In genomic region chr2:180215951-180216350, GRCm38 (mm10) we compare ENCODE assay signal across 8 mouse cellular contexts. TPM values are rescaled to one million over a fixed set of nuclear protein-coding genes. Genes with fewer than 3 reads are reported as not detected.
DNase-seq lines count a peak whose midpoint lies in the region; ATAC-seq and TF ChIP-seq lines count a peak whose summit lies in the region.

No protein-coding gene starts in this region.

- ATAC-seq in intestine, embryonic 14.5 days (replicated peaks; ENCODE audit: low FRiP score, low TSS enrichment, low read depth) = no peak
- peak; percentile 47 for ATAC-seq in liver, postnatal 0 days
- ATAC-seq in midbrain, embryonic 16.5 days = no peak
- no peak for ATAC-seq in midbrain, embryonic 15.5 days (replicated peaks)

- H3K4me3 ChIP-seq in E14TG2a.4 (replicated peaks; ENCODE audit: low read length) = 0 out of 2 replicates have a peak overlapping the region, but pooled peaks have one; percentile 26
- H3K4me3 ChIP-seq in intestine, embryonic 14.5 days (ENCODE audit: low read depth, low read length) = no peak overlapping the region
- no peak overlapping the region for H3K4me3 ChIP-seq in liver, postnatal 0 days (ENCODE audit: low read depth, low read length)
- H3K4me3 ChIP-seq in midbrain, embryonic 16.5 days (ENCODE audit: low read depth, low read length) = no peak overlapping the region
- H3K4me3 ChIP-seq in midbrain, embryonic 15.5 days = no peak overlapping the region

- no peaks in the 10 kb centered on the region for H3K9me3 ChIP-seq in E14TG2a.4 (ENCODE audit: low read length)
- no peaks in the 10 kb centered on the region; the same call in 1 of the 2 replicates for H3K9me3 ChIP-seq in intestine, embryonic 14.5 days (ENCODE audit: control insufficient read depth, low read length)
- no peaks in the 10 kb centered on the region for H3K9me3 ChIP-seq in liver, postnatal 0 days (ENCODE audit: low read length)
- H3K9me3 ChIP-seq in midbrain, embryonic 16.5 days (replicated peaks; ENCODE audit: control insufficient read depth, low read length, poor library complexity, severe bottlenecking) = no peaks in the 10 kb centered on the region
- H3K9me3 ChIP-seq in midbrain, embryonic 15.5 days = no peaks in the 10 kb centered on the region

- no peaks in the 10 kb centered on the region for H3K27me3 ChIP-seq in E14TG2a.4 (ENCODE audit: insufficient read depth, low read length)
- no peaks in the 10 kb centered on the region for H3K27me3 ChIP-seq in intestine, embryonic 14.5 days (replicated peaks; ENCODE audit: control insufficient read depth, insufficient read depth, low read length)
- H3K27me3 ChIP-seq in liver, postnatal 0 days (ENCODE audit: insufficient read depth, low read length) = no peaks in the 10 kb centered on the region
- no peaks in the 10 kb centered on the region for H3K27me3 ChIP-seq in midbrain, embryonic 16.5 days (ENCODE audit: control insufficient read depth, insufficient read depth, low read depth, low read length)
- no peaks in the 10 kb centered on the region for H3K27me3 ChIP-seq in midbrain, embryonic 15.5 days (replicated peaks)

- H3K4me1 ChIP-seq in E14TG2a.4 (replicated peaks; ENCODE audit: low read depth, low read length) = peaks cover 90% of the 10 kb centered on the region
- peaks cover 44% of the 10 kb centered on the region for H3K4me1 ChIP-seq in intestine, embryonic 14.5 days (replicated peaks; ENCODE audit: control insufficient read depth, insufficient read depth, low read length)
- H3K4me1 ChIP-seq in liver, postnatal 0 days (ENCODE audit: insufficient read depth) = peaks cover 13% of the 10 kb centered on the region; the same call in 1 of the 2 replicates
- peaks cover 3% of the 10 kb centered on the region; the same call in 1 of the 2 replicates for H3K4me1 ChIP-seq in midbrain, embryonic 16.5 days (ENCODE audit: control insufficient read depth, insufficient read depth, low read length)
- no peaks in the 10 kb centered on the region; the same call in 1 of the 2 replicates for H3K4me1 ChIP-seq in midbrain, embryonic 15.5 days

- H3K4me2 ChIP-seq in intestine, embryonic 14.5 days (ENCODE audit: low read length) = no peak overlapping the region
- H3K4me2 ChIP-seq in liver, postnatal 0 days (ENCODE audit: low read depth, low read length) = no peak overlapping the region
- H3K4me2 ChIP-seq in midbrain, embryonic 16.5 days (ENCODE audit: low read length) = no peak overlapping the region
- no peak overlapping the region for H3K4me2 ChIP-seq in midbrain, embryonic 15.5 days

- peaks cover 94% of the 10 kb centered on the region for H3K36me3 ChIP-seq in E14TG2a.4 (ENCODE audit: insufficient read depth, low read length)
- H3K36me3 ChIP-seq in intestine, embryonic 14.5 days (ENCODE audit: control insufficient read depth, insufficient read depth, low read length) = no peaks in the 10 kb centered on the region
- H3K36me3 ChIP-seq in liver, postnatal 0 days (replicated peaks; ENCODE audit: insufficient read depth, low read length) = no peaks in the 10 kb centered on the region
- H3K36me3 ChIP-seq in midbrain, embryonic 16.5 days (ENCODE audit: control insufficient read depth, insufficient read depth, low read length) = no peaks in the 10 kb centered on the region
- no peaks in the 10 kb centered on the region for H3K36me3 ChIP-seq in midbrain, embryonic 15.5 days (replicated peaks)

- TF ChIP-seq CTCF in E14TG2a.4 (conservative IDR thresholded peaks at IDR 0.05; ENCODE audit: low read length) = no peak
- no peak for TF ChIP-seq CTCF in liver, postnatal 0 days (IDR thresholded peaks at IDR 0.05; ENCODE audit: low read depth)

- 61% methylated on average over 6 of the region's 6 CpGs for WGBS in intestine, embryonic 14.5 days
- WGBS in liver, postnatal 0 days (ENCODE audit: insufficient replicate concordance) = 55% methylated on average over 6 of the region's 6 CpGs
- WGBS in midbrain, embryonic 16.5 days = 90% methylated on average over 6 of the region's 6 CpGs
- WGBS in midbrain, embryonic 15.5 days = 72% methylated on average over 6 of the region's 6 CpGs

- intact Hi-C loops in left cerebral cortex, postnatal 25 days (cut with DNase I) = no loop called here

- DNase-seq in adrenal gland, postnatal 14 days = peak; percentile 82
- DNase-seq in intestine, embryonic 14.5 days (ENCODE audit: low spot score) = no peak
- no peak for DNase-seq in liver, postnatal 0 days
- DNase-seq in thymus, postnatal 25 days = no peak
- DNase-seq in left cerebral cortex, postnatal 25 days (ENCODE audit: low spot score in 2 of 2) = no peak

- H3K9ac ChIP-seq in intestine, embryonic 14.5 days (ENCODE audit: low read length) = no peak overlapping the region
- H3K9ac ChIP-seq in liver, postnatal 0 days (replicated peaks) = no peak overlapping the region
- no peak overlapping the region for H3K9ac ChIP-seq in midbrain, embryonic 16.5 days (ENCODE audit: low read depth, low read length)
- no peak overlapping the region for H3K9ac ChIP-seq in midbrain, embryonic 15.5 days

- 0 out of 2 replicates have a peak overlapping the region, but pooled peaks have one; percentile 35 for H3K27ac ChIP-seq in intestine, embryonic 14.5 days (ENCODE audit: low read depth)
- no peak overlapping the region for H3K27ac ChIP-seq in liver, postnatal 0 days (ENCODE audit: low read depth)
- H3K27ac ChIP-seq in midbrain, embryonic 16.5 days (ENCODE audit: low read length) = no peak overlapping the region
- H3K27ac ChIP-seq in midbrain, embryonic 15.5 days = no peak overlapping the region

- TF ChIP-seq EP300 in liver, postnatal 0 days (IDR thresholded peaks at IDR 0.05; ENCODE audit: low read depth) = no peak

RNA-seq across cellular contexts. Expression of gene Lama5, which starts 9.7 kb away (rescaled TPM):
- 48.7 and 55.1 TPM in 2 replicates for total RNA-seq in adrenal gland, postnatal 14 days (2021)
- 63.7 and 65.1 TPM in 2 replicates for polyA plus RNA-seq in intestine, embryonic 14.5 days (2014; fragmentation: Nextera tagmentation; extraction: Ambion mirVana)
- polyA plus RNA-seq in liver, postnatal 0 days (2015; fragmentation: Nextera tagmentation; extraction: Ambion mirVana) = 2.1 and 2.2 TPM in 2 replicates
- polyA plus RNA-seq in midbrain, embryonic 16.5 days (2015; fragmentation: Nextera tagmentation; extraction: Ambion mirVana) = 1.6 and 2.6 TPM in 2 replicates
- polyA plus RNA-seq in midbrain, embryonic 15.5 days (2015; fragmentation: Nextera tagmentation; extraction: Ambion mirVana) = 1.6 and 1.7 TPM in 2 replicates
- 1 to 10 TPM; 6.0 to 6.7 TPM for total RNA-seq in left cerebral cortex, postnatal 25 days (2021)

RNA-seq across cellular contexts. Expression of gene Rps21, which starts 41.2 kb away (rescaled TPM):
- 787 and 921 TPM in 2 replicates for total RNA-seq in adrenal gland, postnatal 14 days (2021)
- polyA plus RNA-seq in intestine, embryonic 14.5 days (2014; fragmentation: Nextera tagmentation; extraction: Ambion mirVana) = 771 and 871 TPM in 2 replicates
- 382 and 393 TPM in 2 replicates for polyA plus RNA-seq in liver, postnatal 0 days (2015; fragmentation: Nextera tagmentation; extraction: Ambion mirVana)
- 295 and 298 TPM in 2 replicates for polyA plus RNA-seq in midbrain, embryonic 16.5 days (2015; fragmentation: Nextera tagmentation; extraction: Ambion mirVana)
- 284 and 315 TPM in 2 replicates for polyA plus RNA-seq in midbrain, embryonic 15.5 days (2015; fragmentation: Nextera tagmentation; extraction: Ambion mirVana)
- 100 to 1,000 TPM; 648 to 660 TPM for total RNA-seq in left cerebral cortex, postnatal 25 days (2021)

RNA-seq across cellular contexts. Expression of gene Adrm1, which starts 44.7 kb away (rescaled TPM):
- total RNA-seq in adrenal gland, postnatal 14 days (2021) = 126 and 130 TPM in 2 replicates
- 159 TPM in 2 replicates for polyA plus RNA-seq in intestine, embryonic 14.5 days (2014; fragmentation: Nextera tagmentation; extraction: Ambion mirVana)
- 91.9 and 98.0 TPM in 2 replicates for polyA plus RNA-seq in liver, postnatal 0 days (2015; fragmentation: Nextera tagmentation; extraction: Ambion mirVana)
- 201 and 206 TPM in 2 replicates for polyA plus RNA-seq in midbrain, embryonic 16.5 days (2015; fragmentation: Nextera tagmentation; extraction: Ambion mirVana)
- polyA plus RNA-seq in midbrain, embryonic 15.5 days (2015; fragmentation: Nextera tagmentation; extraction: Ambion mirVana) = 205 and 213 TPM in 2 replicates
- total RNA-seq in left cerebral cortex, postnatal 25 days (2021) = 100 to 1,000 TPM in 1 of 2 experiments, 10 to 100 TPM in 1; 91.6 to 103 TPM

RNA-seq across cellular contexts. Expression of gene Cables2, which starts 57.3 kb away (rescaled TPM):
- total RNA-seq in adrenal gland, postnatal 14 days (2021) = 17.8 and 18.4 TPM in 2 replicates
- polyA plus RNA-seq in intestine, embryonic 14.5 days (2014; fragmentation: Nextera tagmentation; extraction: Ambion mirVana) = 17.1 and 20.3 TPM in 2 replicates
- polyA plus RNA-seq in liver, postnatal 0 days (2015; fragmentation: Nextera tagmentation; extraction: Ambion mirVana) = 4.7 and 5.2 TPM in 2 replicates
- 24.2 and 25.6 TPM in 2 replicates for polyA plus RNA-seq in midbrain, embryonic 16.5 days (2015; fragmentation: Nextera tagmentation; extraction: Ambion mirVana)
- polyA plus RNA-seq in midbrain, embryonic 15.5 days (2015; fragmentation: Nextera tagmentation; extraction: Ambion mirVana) = 31.3 and 32.0 TPM in 2 replicates
- 10 to 100 TPM; 23.9 to 30.4 TPM for total RNA-seq in left cerebral cortex, postnatal 25 days (2021)

Comparison
In these comparisons a context has a peak if more than half of its experiments do, and no peak if none do; other contexts are left out.
1. RNA of gene Lama5, which starts 9.7 kb away (polyA plus RNA-seq): 63.7 to 65.1 TPM in intestine, embryonic 14.5 days; 1.6 to 2.6 TPM in midbrain, embryonic 16.5 days, 2.1 to 2.2 TPM in liver, postnatal 0 days and 1.6 to 1.7 TPM in midbrain, embryonic 15.5 days; every median in the first group is over 10 times any median in the second.